Mouse (Mus musculus) E14TG2a.4 (cell line): Measurements from ENCODE around the gene Timmdc1.

Source experiments
- CTCF ChIP-seq: conservative IDR thresholded peaks from 2 replicates; pipeline ENCODE4 v1.5.1; 2014; ENCODE audit warnings: low read length
- NANOG ChIP-seq: IDR thresholded peaks from 2 replicates; pipeline ENCODE4 v1.6.1; 2014; ENCODE audit warnings: borderline replicate concordance, low read length, mixed read lengths

- TF ChIP-seq CTCF (no peak), NANOG (no peak)
Observed at GRCm38 (mm10) chr16:38476312-38477240, 45.9 kb downstream of the Timmdc1 start.
